Mouse (Mus musculus) olfactory bulb, adult 2 months (tissue): ENCODE data around the gene Krtap4-1.

Experiments used
- CTCF ChIP-seq: fragments of 200-500 bp; IDR thresholded peaks from 2 replicates; pipeline ENCODE4 v1.5.1; 2012; ENCODE audit warnings: low read depth, mild to moderate bottlenecking, low read length, moderate library complexity; ENCODE audit not compliant: insufficient read depth
- POLR2A ChIP-seq: fragments of 200-500 bp; IDR thresholded peaks from 2 replicates; pipeline ENCODE4 v1.6.1; 2012; ENCODE audit warnings: mild to moderate bottlenecking, low read depth, low read length, moderate library complexity; ENCODE audit not compliant: insufficient read depth

DNA sequence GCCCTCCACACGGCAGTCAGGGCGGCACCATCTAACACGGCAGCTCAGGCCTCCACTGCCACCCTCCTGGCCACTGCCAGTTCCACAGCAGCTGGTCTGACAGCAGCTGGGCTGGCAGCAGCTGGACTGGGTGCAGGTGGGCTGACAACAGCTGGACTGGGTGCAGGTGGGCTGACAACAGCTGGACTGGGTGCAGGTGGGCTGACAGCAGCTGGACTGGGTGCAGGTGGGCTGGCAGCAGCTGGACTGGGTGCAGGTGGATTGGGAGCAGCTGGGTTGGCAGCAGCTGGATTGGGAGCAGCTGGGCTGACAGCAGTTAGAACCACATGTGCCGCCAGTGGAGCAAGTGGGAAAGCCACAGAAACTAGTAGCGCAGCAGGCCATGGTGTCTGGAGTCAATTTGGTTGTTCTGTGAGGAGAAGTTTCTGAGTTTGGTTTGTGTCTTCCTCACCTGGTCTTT, 44.8 kb downstream of the Krtap4-1 start, which contains the start of gene Krtap1-4:
- TF ChIP-seq CTCF (no peak), POLR2A (no peak)
